Mouse (Mus musculus): ENCODE measurements around the gene Ncbp1. TPM values are rescaled to one million over a fixed set of nuclear protein-coding genes. Genes with fewer than 3 reads are reported as not detected.

Gene Ncbp1
- polyA plus RNA-seq (2016; fragmentation: Nextera tagmentation; extraction: Ambion mirVana), result 97.9 and 99.2 TPM in 2 replicates

- H3K36me3 ChIP-seq, result peaks cover 13% of the 10 kb centered on the region
- no peaks in the 10 kb centered on the region for H3K9me3 ChIP-seq
- ATAC-seq (ENCODE audit: insufficient number of reproducible peaks, insufficient read depth, low FRiP score, low TSS enrichment), result peak; percentile 80
- no peaks in the 10 kb centered on the region for H3K27me3 ChIP-seq
- H3K9ac ChIP-seq, result peak within 1 kb of the TSS; percentile 84
- H3K4me3 ChIP-seq, result peak within 1 kb of the TSS; percentile 80
- under 1% methylated on average over 90 of the region's 90 CpGs for WGBS
- H3K27ac ChIP-seq, result peak within 1 kb of the TSS; percentile 96
- H3K4me2 ChIP-seq (replicated peaks), result peak within 1 kb of the TSS; percentile 90
- peaks cover 22% of the 10 kb centered on the region for H3K4me1 ChIP-seq
These were observed at the start of gene Ncbp1, which contains the start of gene Tstd2 for GRCm38 (mm10) chr4:46138287-46139222. Gene Ncbp1 (plus strand): TSS chr4:46138613. Gene Tstd2 (minus strand): TSS chr4:46138694.

DNA sequence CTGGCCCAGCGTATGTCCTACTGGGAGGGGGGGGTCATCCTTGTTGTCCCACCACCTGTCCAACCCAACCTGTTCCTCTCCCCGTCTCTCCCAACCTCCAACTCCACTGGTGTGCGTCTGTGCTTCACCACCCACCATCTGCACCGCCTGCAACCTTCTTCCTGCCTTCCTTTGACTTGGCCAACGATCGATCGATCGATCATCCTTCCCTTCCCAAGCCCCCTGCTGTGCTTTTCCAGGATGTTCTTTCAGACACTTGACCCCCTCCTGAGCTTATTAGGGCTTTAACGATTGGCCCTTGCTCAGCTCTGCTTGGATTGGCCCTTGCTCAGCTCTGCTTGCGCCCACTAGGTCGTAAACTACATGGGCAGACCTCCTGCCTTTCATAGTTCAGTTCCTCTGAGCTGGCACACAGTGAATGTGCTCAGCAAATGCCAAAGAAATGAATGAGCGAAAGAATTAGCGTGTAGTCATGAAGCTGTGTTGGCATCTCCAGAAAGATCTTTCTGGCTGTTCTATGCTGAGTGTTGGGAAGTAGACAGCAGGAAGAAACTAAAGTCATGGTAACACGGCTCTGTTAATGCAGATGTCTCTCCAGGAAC is 48.8 kb upstream of the Ncbp1 start:
- H3K9me3 ChIP-seq, result no peaks in the 10 kb centered on the region
- H3K27me3 ChIP-seq, result no peaks in the 10 kb centered on the region
- H3K9ac ChIP-seq, result no peak overlapping the region
- ATAC-seq (ENCODE audit: insufficient number of reproducible peaks, insufficient read depth, low FRiP score, low TSS enrichment), result no peak
- no peak overlapping the region for H3K4me2 ChIP-seq (replicated peaks)
- H3K27ac ChIP-seq, result no peak overlapping the region
- no peaks in the 10 kb centered on the region for H3K36me3 ChIP-seq
- no peak overlapping the region for H3K4me3 ChIP-seq
- 91% methylated on average over 14 of the region's 14 CpGs for WGBS
- no peaks in the 10 kb centered on the region; the same call in 1 of the 2 replicates for H3K4me1 ChIP-seq

GRCm38 (mm10) chr4:46092429-46093076 is 45.9 kb upstream of the Ncbp1 start:
- H3K9ac ChIP-seq, result no peak overlapping the region
- no peaks in the 10 kb centered on the region for H3K36me3 ChIP-seq
- H3K4me3 ChIP-seq, result no peak overlapping the region
- H3K4me1 ChIP-seq, result no peaks in the 10 kb centered on the region; the same call in 1 of the 2 replicates
- WGBS, result 80% methylated on average over 5 of the region's 5 CpGs
- H3K27me3 ChIP-seq, result no peaks in the 10 kb centered on the region
- H3K27ac ChIP-seq, result no peak overlapping the region
- no peaks in the 10 kb centered on the region for H3K9me3 ChIP-seq
- no peak overlapping the region for H3K4me2 ChIP-seq (replicated peaks)
- ATAC-seq (ENCODE audit: insufficient number of reproducible peaks, insufficient read depth, low FRiP score, low TSS enrichment), result no peak

GRCm38 (mm10) chr4:46094916-46095825 is 43.2 kb upstream of the Ncbp1 start:
- no peak for ATAC-seq (ENCODE audit: insufficient number of reproducible peaks, insufficient read depth, low FRiP score, low TSS enrichment)
- Histone ChIP-seq H3K4me3 (no peak overlapping the region), H3K4me1 (no peaks in the 10 kb centered on the region; the same call in 1 of the 2 replicates), H3K9ac (no peak overlapping the region), H3K9me3 (no peaks in the 10 kb centered on the region), H3K27ac (no peak overlapping the region), H3K27me3 (no peaks in the 10 kb centered on the region), H3K4me2 (replicated peaks) (no peak overlapping the region), H3K36me3 (no peaks in the 10 kb centered on the region)
- WGBS, result 64% methylated on average over 15 of the region's 15 CpGs

GRCm38 (mm10) chr4:46095826-46096159 is 42.6 kb upstream of the Ncbp1 start:
- H3K27me3 ChIP-seq, result no peaks in the 10 kb centered on the region
- no peak overlapping the region for H3K9ac ChIP-seq
- H3K36me3 ChIP-seq, result no peaks in the 10 kb centered on the region
- H3K4me2 ChIP-seq (replicated peaks), result no peak overlapping the region
- no peak for ATAC-seq (ENCODE audit: insufficient number of reproducible peaks, insufficient read depth, low FRiP score, low TSS enrichment)
- peaks cover 1% of the 10 kb centered on the region for H3K4me1 ChIP-seq
- H3K27ac ChIP-seq, result no peak overlapping the region
- 93% methylated on average over 3 of the region's 3 CpGs for WGBS
- H3K4me3 ChIP-seq, result no peak overlapping the region
- H3K9me3 ChIP-seq, result no peaks in the 10 kb centered on the region

DNA sequence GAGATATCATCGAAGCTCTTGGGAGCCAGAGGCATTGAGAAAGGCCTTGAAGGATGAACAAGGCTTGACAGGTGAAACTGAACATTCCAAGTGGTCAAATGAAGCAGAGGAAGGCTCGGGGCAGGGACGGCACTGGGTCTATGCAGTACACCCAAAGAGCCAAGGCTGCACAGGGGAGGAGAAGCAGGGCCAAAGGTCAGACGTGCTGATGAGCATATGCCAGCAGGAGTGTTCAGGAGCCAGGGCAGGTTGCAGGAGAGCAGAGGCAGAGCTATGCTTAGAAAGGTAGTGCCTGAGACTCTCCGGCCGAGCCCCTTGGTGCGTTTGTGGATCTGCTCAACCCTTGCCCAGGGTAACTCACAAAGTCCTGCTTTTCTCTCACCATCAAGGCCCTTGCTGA is 41.9 kb upstream of the Ncbp1 start:
- 89% methylated on average over 7 of the region's 7 CpGs for WGBS
- no peak overlapping the region for H3K27ac ChIP-seq
- H3K4me2 ChIP-seq (replicated peaks), result no peak overlapping the region
- no peak overlapping the region for H3K9ac ChIP-seq
- H3K4me1 ChIP-seq, result peaks cover 9% of the 10 kb centered on the region
- H3K27me3 ChIP-seq, result no peaks in the 10 kb centered on the region
- no peaks in the 10 kb centered on the region for H3K9me3 ChIP-seq
- H3K36me3 ChIP-seq, result no peaks in the 10 kb centered on the region
- no peak for ATAC-seq (ENCODE audit: insufficient number of reproducible peaks, insufficient read depth, low FRiP score, low TSS enrichment)
- H3K4me3 ChIP-seq, result no peak overlapping the region

DNA sequence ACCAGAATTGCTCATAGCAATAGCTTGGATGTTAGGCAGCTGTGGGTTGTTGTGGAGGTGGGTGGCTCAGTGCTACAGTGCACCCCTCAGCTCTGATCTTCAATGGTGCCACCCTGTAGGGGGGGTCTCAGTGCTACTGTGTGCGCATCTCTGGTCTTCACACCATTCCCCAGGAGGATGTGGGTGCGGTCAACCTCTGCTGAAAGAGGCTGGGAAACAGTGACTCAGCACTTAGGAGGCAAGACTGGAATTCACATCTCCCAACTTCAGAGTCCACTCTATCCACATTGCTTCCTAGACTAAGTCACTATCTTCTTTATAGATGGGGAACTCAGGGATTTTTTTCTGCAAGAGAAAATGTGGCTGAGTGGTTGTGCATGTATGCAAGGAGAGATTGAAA is 40.8 kb upstream of the Ncbp1 start:
- Histone ChIP-seq H3K4me3 (no peak overlapping the region), H3K9me3 (no peaks in the 10 kb centered on the region), H3K36me3 (no peaks in the 10 kb centered on the region), H3K27me3 (no peaks in the 10 kb centered on the region), H3K9ac (no peak overlapping the region), H3K4me2 (replicated peaks) (no peak overlapping the region), H3K4me1 (peaks cover 10% of the 10 kb centered on the region), H3K27ac (no peak overlapping the region)
- 82% methylated on average over 2 of the region's 2 CpGs for WGBS
- ATAC-seq (ENCODE audit: insufficient number of reproducible peaks, insufficient read depth, low FRiP score, low TSS enrichment), result no peak

DNA sequence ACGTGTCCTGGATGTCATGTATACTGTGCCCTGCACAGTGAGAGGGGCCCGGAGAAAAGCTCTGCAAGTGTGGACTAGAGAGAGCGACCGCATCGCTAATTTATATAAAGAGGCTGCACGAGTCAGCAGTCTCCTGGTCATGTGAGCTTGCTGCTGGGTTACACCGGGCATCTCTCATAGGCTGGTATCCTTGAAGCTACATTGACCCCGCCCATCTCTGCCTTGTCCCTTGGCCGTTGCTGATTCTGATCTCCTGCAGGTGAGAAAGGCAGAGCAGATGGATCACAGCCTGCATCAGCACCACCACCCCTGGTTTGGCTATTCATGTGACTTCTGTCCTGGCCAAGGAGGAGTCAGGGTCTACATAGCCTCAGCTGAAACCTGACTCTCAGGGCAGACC is 39.3 kb upstream of the Ncbp1 start:
- Histone ChIP-seq H3K27me3 (no peaks in the 10 kb centered on the region), H3K9ac (no peak overlapping the region), H3K4me1 (peaks cover 10% of the 10 kb centered on the region), H3K36me3 (no peaks in the 10 kb centered on the region), H3K9me3 (no peaks in the 10 kb centered on the region), H3K4me3 (no peak overlapping the region), H3K27ac (no peak overlapping the region), H3K4me2 (replicated peaks) (no peak overlapping the region)
- 73% methylated on average over 9 of the region's 9 CpGs for WGBS
- ATAC-seq (ENCODE audit: insufficient number of reproducible peaks, insufficient read depth, low FRiP score, low TSS enrichment), result no peak

DNA sequence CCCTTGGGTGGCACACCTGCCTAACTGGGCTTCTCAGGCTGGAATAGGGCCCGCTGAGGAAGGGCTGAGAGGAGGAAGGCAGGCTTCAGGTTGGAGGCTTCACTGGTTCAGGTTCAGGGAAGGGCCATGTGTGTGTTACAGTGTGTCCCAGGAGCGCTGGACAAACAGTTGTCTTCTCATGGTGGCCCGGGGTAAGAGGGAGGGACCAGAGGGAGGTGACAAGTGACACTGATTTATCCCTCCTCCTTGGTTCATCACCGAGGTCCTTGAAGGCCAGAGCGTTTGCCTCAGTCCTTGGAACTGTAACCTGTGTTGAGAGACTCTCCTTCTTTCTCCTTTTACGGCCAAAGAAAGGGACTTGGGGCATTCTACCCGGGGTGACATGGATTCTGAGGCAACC is 37.9 kb upstream of the Ncbp1 start:
- no peak overlapping the region for H3K9ac ChIP-seq
- H3K9me3 ChIP-seq, result no peaks in the 10 kb centered on the region
- H3K27ac ChIP-seq, result peak overlapping the region; percentile 54; the same call in 1 of the 2 replicates
- no peak overlapping the region for H3K4me3 ChIP-seq
- no peak for ATAC-seq (ENCODE audit: insufficient number of reproducible peaks, insufficient read depth, low FRiP score, low TSS enrichment)
- H3K27me3 ChIP-seq, result no peaks in the 10 kb centered on the region
- H3K4me1 ChIP-seq, result peaks cover 10% of the 10 kb centered on the region
- WGBS, result 71% methylated on average over 7 of the region's 7 CpGs
- H3K4me2 ChIP-seq (replicated peaks), result peak overlapping the region; percentile 26; the same call in 1 of the 2 replicates
- no peaks in the 10 kb centered on the region for H3K36me3 ChIP-seq

DNA sequence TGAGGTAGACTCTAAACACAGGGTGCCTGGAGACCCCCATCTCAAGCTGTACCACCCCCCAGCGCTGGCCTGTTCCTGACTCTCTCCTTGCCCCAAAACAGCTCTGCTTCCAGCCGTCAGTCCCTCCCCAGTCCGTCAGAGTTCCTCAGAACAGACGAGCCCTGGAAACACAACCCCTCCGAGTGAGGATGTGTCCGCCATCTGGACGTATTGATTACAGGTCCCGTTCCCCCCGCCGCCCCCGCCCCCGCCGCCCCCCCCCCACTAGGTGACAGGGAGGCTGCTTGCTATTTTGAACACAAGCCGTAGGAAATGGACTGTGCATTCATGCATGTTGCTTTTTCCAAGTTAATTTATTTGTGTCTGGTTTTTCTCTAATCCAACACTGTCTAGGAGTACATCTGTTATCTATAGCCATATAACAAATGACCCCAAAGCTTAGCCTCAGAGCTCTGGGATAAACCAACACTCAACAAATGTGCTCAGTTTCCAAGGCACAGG is 37.2 kb upstream of the Ncbp1 start:
- Histone ChIP-seq H3K4me2 (replicated peaks) (peak overlapping the region; percentile 26), H3K4me1 (peaks cover 10% of the 10 kb centered on the region), H3K36me3 (no peaks in the 10 kb centered on the region), H3K4me3 (no peak overlapping the region), H3K27ac (peak overlapping the region; percentile 54; the same call in 1 of the 2 replicates), H3K9ac (no peak overlapping the region), H3K9me3 (no peaks in the 10 kb centered on the region), H3K27me3 (no peaks in the 10 kb centered on the region)
- WGBS, result 20% methylated on average over 14 of the region's 14 CpGs
- ATAC-seq (ENCODE audit: insufficient number of reproducible peaks, insufficient read depth, low FRiP score, low TSS enrichment), result peak; percentile 75

Measured in embryonic facial prominence, embryonic 12.5 days (tissue).